Mouse (Mus musculus) forebrain, embryonic 14.5 days (tissue): Measurements from ENCODE around the gene Gm3183. TPM values are rescaled to one million over a fixed set of nuclear protein-coding genes. Genes with fewer than 3 reads are reported as not detected.
"Not testable (repeated sequence)": the region's sequence is repeated elsewhere in the genome, so short reads cannot be mapped to it uniquely, and the experiment has no call there.

Experiments used
- ATAC-seq: fragments of 200-750 bp; cut with Nextera tagmentation; 2 replicates; pipeline ENCODE4 v1.8.0; 2017; ENCODE audit warnings: mild to moderate bottlenecking, moderate library complexity
- DNase-seq: peaks from one replicate; pipeline ENCODE4 v3.0.0-alpha.2; 2015; ENCODE audit warnings: low spot score
- H3K27ac ChIP-seq: fragments of 300-500 bp; sonication (generic); 2 replicates; pipeline ENCODE4 v1.5.1; 2014; ENCODE audit warnings: low read depth, mild to moderate bottlenecking, control low read depth, low read length, moderate library complexity
- H3K27me3 ChIP-seq: fragments of 300-500 bp; sonication (generic); replicated peaks from 2 replicates; pipeline ENCODE4 v1.6.1; 2014; ENCODE audit warnings: low read length, control low read depth, mixed read lengths; ENCODE audit not compliant: control insufficient read depth, insufficient read depth
- H3K36me3 ChIP-seq: fragments of 300-500 bp; sonication (generic); 2 replicates; pipeline ENCODE4 v1.6.1; 2014; ENCODE audit warnings: low read length, control low read depth; ENCODE audit not compliant: control insufficient read depth, insufficient read depth
- H3K4me1 ChIP-seq: fragments of 300-500 bp; sonication (generic); 2 replicates; pipeline ENCODE4 v1.6.1; 2014; ENCODE audit warnings: antibody characterized with exemption, low read length, control low read depth; ENCODE audit not compliant: control insufficient read depth, insufficient read depth
- H3K4me2 ChIP-seq: fragments of 300-500 bp; sonication (generic); 2 replicates; pipeline ENCODE4 v1.6.1; 2014; ENCODE audit warnings: mild to moderate bottlenecking, control low read depth, low read length
- H3K4me3 ChIP-seq: fragments of 300-500 bp; sonication (generic); 2 replicates; pipeline ENCODE4 v1.5.1; 2014; ENCODE audit warnings: low read depth, low read length, control low read depth
- H3K9ac ChIP-seq: fragments of 300-500 bp; sonication (generic); 2 replicates; pipeline ENCODE4 v1.6.1; 2014; ENCODE audit warnings: mild to moderate bottlenecking, low read length, control low read depth, moderate library complexity
- H3K9me3 ChIP-seq: fragments of 300-500 bp; sonication (generic); replicated peaks from 2 replicates; pipeline ENCODE4 v1.6.1; 2016; ENCODE audit warnings: low read length, control low read depth, mixed read lengths; ENCODE audit not compliant: control insufficient read depth
- WGBS: fragments of 180-500 bp; shearing (Covaris S2); extraction: QIAGEN DNeasy Blood & Tissue Kit; methylation state at CpG from one replicate; pipeline ENCODE4 v1.1.7; 2014; 5-methylcytosine and 5-hydroxymethylcytosine counted together
- polyA plus RNA-seq: library from polyadenylated mRNA; unstranded; fragments of >200 nt; fragmentation: Nextera tagmentation; extraction: Ambion mirVana; gene quantifications from 2 replicates; pipeline ENCODE4 v1.2.1, GENCODE M21; 2014

The Gm3183 gene
- polyA plus RNA-seq: not detected in 2 replicates

- not testable (repeated sequence) for H3K9ac ChIP-seq, H3K4me2 ChIP-seq, H3K4me1 ChIP-seq, DNase-seq, H3K27ac ChIP-seq, H3K4me3 ChIP-seq, H3K27me3 ChIP-seq, H3K9me3 ChIP-seq, ATAC-seq, H3K36me3 ChIP-seq
- no CpG with 5 or more reads among the region's 1 CpGs for WGBS
Observed at GRCm38 (mm10) chr5:94865136-94865535, at the start of gene Gm3183. Gene Gm3183, plus strand, starts transcription at chr5:94865436.

Other genes with a start within 250 kb of the Gm3183 start
- gene Gm3147, start 249.1 kb upstream of the Gm3183 start, polyA plus RNA-seq: not detected in 2 replicates
- gene Gm6509, start 241.5 kb upstream of the Gm3183 start, polyA plus RNA-seq: not detected in 2 replicates
- not detected in 2 replicates for gene Gm6205, start 217.1 kb upstream of the Gm3183 start, polyA plus RNA-seq
- not detected in 2 replicates for gene Gm6367, start 123.2 kb downstream of the Gm3183 start, polyA plus RNA-seq
- gene Gm7942, start 241.5 kb downstream of the Gm3183 start, polyA plus RNA-seq: not detected in 2 replicates